Mouse (Mus musculus): ENCODE data around the gene Ttc7b. TPM values are rescaled to one million over a fixed set of nuclear protein-coding genes. Genes with fewer than 3 reads are reported as not detected.

Ttc7b gene
- total RNA-seq, 4 experiments from 2014 or later, result 134 to 191 (median 150) TPM

Other genes with a start within 250 kb of the Ttc7b start
- gene Rps6ka5, start 206.2 kb upstream of the Ttc7b start, total RNA-seq (2022), result 10 to 100 TPM in 2 of 4 experiments, 1 to 10 TPM in 2; 7.5 to 16.9 (median 10.2) TPM

Measured in gastrocnemius, adult 8-10 months (tissue).